Mouse (Mus musculus): ENCODE measurements around the gene Ncoa4.

DNA sequence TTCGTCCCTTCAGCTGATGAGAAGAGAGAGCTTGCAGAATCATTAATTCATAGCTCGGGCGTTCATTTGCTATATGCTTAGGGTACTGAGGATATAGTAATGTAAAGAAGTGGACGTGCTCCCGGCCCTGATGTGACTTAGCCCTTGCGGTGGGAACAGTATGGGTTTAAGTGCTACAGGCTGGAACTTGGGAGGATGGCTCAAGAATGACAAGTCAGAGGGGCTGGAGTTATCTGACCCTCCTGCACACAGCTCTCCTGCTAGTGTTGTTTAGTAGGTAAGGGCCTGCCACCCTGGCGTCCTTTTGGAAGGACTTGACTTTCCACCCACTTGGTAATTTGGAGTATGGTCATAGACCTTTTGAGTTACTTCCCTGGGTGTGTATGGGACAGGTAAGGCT lies 898 bp downstream of the Ncoa4 start:
- TF ChIP-seq CTCF (IDR thresholded peaks at IDR 0.05; ENCODE audit: borderline replicate concordance, insufficient read depth, low read length) (no peak), POLR2A (IDR thresholded peaks at IDR 0.05; ENCODE audit: low read depth, low read length) (no peak)

Measured in embryonic fibroblast, embryonic 13.5 days (primary cell).